Mouse (Mus musculus): ENCODE measurements around the gene Rev3l.
"Not testable (repeated sequence)": the region's sequence is repeated elsewhere in the genome, so short reads cannot be mapped to it uniquely, and the experiment has no call there.

Gene Rev3l

DNA sequence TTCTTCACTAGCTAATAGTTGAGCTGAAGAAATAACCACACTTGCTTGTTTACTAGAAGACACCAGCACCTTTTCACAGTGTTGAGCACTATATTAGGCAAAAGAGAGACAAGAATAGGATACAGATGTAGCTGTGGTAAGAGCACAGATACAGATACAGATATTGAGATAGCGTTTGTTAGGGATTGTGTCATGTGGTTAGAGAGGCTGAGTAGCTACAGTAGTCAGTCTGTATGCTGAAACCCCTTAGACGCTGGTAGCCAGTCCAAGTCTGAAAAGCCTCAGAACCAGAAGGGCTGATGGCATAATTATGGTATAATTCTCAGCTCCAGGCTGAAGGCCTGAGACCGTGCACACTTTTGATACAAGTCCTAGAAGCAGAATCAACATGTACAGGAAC, 53.3 kb downstream of the Rev3l start:
- DNase-seq (ENCODE audit: low spot score in 2 of 2) = no peak

DNA sequence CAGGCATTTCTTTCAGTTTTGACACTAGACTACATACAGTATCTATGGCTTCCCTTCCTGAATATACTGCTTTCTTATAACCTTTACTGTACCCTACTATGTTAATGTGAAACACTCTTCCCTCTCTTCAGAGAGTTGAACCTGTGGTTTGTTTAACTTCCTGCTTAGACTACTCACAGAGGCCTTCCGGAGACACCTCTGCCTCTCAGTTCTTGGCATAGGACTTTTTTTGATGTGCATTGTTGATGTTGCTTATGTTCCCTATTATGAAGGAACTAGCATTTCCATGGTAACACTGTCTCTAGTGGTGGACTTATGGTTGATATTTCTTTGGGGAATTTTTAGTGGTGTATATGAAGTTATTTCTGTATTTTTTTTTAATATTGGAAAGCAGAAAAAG, 61.4 kb downstream of the Rev3l start:
- no peak for DNase-seq (ENCODE audit: low spot score in 2 of 2)

DNA sequence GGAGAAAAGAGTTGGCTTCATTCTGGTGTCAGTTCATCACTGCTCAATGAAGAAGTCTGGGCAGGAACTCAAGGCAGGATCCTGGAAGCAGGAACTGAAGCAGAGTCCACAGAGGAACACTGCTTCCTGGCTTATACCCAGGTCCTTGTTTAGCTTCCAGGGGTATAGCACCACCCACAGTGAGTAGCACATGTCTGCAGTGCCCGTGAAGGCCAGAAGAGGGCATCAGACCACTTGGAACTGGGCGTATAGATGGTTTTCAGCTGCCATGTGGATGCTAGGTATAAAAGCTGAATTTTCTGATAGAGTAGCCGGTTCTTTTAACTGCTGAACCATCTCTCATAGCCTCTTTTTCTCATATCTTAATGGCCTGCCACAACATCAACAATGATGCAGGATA, 79.6 kb downstream of the Rev3l start:
- no peak for DNase-seq (ENCODE audit: low spot score in 2 of 2)

DNA sequence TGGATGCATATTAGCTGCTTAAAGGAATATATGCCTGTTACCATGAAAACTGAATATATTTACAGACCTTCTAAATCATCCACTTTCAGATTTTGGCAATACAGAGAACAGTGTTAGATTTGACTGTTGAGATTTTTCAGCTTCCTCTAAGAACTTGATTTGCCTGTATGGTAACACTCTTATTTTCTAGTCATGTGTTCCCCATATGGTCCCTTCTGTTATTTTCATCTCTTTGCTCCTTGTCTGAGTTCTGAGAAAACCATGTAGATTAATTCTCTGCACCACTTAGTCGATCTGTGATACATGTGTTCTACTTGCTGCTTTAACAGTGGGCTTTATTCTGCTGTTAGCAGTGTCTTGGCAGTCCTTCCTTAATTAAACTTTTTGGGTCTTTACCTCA, 110.7 kb downstream of the Rev3l start:
- DNase-seq (ENCODE audit: low spot score in 2 of 2) = no peak

GRCm38 (mm10) chr10:39865509-39865908, 133.6 kb downstream of the Rev3l start:
- no peak for DNase-seq (ENCODE audit: low spot score in 2 of 2)

- no peak for DNase-seq (ENCODE audit: low spot score in 2 of 2)
Measured at GRCm38 (mm10) chr10:39888621-39889020, 156.7 kb downstream of the Rev3l start.

DNA sequence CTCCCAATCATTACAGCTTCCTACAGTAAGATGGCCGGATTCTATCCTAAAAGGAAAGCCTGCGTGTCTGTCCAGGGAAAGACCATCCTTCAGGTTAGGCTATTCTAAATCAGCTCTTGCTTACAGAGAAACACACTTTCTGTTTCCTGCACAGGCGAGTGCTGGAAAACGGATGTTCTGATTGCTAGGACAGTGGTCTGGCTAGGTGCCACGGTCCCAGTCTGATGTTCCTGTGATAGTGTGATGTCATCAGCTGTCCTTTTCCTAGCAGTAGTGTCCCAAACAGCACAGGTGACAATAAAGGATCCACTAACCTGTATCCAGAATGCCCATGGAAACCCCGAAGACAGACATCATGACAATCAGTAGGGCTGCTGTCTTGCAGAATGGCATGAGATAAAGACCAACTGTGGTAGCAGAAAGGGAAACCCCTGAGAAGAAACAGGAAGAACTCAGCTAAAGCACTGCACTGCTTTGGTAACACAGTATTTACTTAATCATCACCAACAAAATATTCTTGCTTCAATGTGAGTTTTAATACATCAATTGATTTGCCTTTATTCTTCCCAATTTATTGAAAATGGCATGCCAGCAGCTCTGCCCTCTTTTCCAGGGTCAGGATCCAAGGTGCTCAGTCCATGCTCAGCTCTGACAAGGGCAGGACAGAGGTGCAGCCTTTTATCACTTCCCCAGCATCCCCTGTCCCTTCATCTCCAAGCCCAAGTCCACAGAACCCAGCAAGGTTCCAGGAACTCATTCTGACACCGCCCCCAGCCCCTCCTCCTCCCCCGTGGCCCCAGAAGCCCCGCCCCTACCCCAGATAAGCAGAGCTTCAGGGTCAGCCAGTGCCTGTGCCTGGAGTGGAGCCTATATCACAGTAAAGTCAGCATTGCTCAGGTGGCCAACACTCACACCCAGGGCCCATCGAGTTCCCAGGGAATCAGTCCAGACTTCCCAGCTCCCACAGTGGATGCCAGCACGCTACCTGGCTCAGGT, 162.1 kb downstream of the Rev3l start:
- DNase-seq (ENCODE audit: low spot score in 2 of 2) = no peak

GRCm38 (mm10) chr10:39896503-39896902, 164.6 kb downstream of the Rev3l start:
- DNase-seq (ENCODE audit: low spot score in 2 of 2) = no peak

DNA sequence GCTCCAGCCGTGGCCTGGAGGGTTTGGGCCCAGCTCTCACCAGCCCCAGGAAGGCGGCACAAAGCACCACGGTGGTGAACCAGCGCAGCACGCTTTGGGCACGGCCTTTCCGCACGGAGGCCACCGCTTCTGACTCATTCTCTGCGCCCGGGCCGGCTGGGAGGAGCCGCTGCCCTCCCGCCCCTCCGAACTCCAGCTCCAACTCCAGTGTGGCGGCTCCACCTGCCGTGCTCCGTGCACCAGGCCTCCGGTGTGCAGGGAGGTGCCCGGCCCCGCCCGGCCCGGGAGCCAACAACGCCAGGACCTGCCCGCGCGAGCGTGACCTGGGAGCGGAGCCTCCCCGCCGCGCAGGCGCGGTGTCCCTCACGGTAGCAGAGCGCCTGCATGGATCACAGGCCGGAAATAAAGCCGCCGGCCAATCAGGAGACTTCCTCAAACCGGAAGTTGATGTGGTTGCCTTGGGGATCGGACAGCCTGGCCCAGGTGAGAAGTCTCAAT, 167.0 kb downstream of the Rev3l start, which contains the start of gene Mfsd4b4:
Mfsd4b4 (minus strand) TSS at position 365 of the 498 bp plus-strand sequence.
- peak; percentile 59 to 74 for DNase-seq (ENCODE audit: low spot score in 2 of 2)

DNA sequence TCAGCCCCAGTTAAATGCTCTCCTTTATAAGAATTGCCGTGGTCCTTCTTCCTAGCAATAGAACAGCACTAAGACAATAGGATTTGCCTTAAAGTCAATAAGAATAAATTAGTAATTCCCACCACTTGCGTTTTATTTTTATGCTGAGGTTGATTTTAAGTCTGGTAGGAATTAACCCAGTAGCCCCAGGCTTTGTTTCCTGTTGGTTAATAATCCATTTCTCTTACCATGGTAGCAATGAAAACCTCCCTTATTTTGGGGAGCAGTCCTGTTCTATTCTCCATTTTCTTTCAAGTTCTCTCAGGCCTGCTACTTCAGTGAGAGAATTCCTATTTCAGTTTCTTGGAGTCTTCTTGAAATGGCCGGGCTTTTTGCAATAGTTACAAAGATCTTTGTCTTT, 172.3 kb downstream of the Rev3l start:
- DNase-seq (ENCODE audit: low spot score in 2 of 2) = no peak

DNA sequence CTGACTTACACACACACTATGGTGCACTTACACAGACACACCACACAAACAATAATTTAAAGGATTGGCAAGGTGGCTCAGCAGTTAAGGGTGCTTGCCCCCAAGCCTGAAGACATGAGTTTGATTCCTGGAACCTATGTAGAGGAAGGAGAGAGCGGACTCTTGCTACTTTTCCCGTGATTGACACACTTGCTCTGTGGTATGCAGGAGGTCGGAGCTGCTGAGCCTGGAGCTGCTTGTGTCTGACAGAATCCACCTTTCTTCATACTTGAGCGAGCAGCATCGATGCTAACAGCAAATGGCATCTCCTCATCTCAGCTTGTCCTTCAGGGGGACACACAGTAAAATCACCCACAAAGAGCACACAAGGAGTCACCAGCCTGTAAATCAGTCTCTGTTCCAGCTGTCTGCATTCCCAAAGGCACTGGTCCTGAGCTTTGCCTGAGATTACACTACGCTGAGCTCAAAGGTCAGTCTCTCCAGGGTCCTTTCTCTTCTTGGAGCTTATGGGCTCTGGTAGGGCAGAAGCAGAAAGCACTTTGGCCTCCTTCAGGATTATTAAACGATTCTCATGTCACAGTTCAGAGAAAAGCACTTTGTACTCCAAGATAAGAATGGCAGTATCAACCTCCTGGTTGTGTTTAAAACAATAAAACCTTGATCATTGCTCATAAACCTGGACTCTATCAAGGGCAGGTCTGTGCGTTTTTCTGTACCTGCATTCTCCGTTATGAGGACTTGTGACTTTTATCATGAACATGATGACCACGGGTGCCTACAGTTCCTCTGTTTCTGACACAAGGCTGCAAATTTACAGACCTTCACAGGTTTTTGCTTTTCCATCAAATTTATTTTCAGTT, 175.1 kb downstream of the Rev3l start:
- DNase-seq (ENCODE audit: low spot score in 2 of 2) = no peak

DNA sequence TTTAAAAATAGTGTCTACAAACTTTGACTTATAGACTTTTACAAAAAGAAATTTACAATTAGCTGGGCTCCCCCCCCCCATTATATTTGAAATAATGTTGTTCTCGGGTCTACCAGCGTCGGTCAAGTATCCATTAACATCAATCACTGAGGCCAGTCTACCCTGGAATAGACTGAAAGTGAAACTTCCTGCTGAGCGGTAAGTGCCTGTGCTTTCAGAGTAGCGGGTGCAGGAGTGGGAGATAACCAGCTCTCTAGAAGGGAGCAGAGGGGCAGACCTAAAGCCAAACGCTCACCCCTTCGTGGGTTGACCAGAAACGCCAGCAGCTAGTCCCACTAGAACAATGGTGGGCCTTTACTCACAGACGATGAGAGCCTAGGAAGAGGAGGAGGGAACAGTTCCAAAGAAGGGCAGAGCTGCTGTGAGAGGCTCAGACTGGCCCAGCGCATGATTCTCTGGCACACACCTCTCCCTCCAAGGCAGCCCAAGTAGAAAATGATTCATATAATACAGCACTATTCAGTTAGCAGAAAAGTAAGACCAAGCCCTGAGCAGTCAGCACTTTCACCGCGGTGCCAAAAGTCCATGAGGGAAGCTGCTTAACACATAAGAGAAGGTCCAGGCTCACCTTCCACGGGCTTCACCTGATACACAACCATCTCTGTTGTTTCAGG, 177.0 kb downstream of the Rev3l start:
- no peak for DNase-seq (ENCODE audit: low spot score in 2 of 2)

DNA sequence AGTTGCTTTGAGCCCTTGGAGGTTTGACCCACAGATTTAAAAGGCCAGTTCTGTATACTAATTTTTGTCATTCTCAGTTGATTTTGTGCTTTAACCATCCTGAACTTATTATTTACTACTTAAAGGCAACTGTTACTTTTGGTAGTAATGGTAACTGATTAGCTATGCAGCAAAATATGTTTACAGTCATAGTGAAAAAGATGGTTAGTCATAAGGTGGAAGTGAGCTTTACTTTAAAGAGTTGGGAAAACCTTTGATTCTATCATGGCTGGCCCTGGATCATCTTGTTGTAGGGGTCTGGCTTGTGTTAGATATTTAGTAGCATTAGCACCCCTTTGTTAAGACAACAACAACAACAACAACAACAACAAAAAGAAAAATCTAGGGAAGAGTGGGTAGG, 180.7 kb downstream of the Rev3l start:
- DNase-seq (ENCODE audit: low spot score in 2 of 2) = no peak

- DNase-seq (ENCODE audit: low spot score in 2 of 2) = not testable (repeated sequence)
Measured at GRCm38 (mm10) chr10:39924556-39924955, 192.6 kb downstream of the Rev3l start.

All from frontal cortex, postnatal 25 days (tissue).